Mouse (Mus musculus): Measurements from ENCODE around the gene Tspan3.

DNA sequence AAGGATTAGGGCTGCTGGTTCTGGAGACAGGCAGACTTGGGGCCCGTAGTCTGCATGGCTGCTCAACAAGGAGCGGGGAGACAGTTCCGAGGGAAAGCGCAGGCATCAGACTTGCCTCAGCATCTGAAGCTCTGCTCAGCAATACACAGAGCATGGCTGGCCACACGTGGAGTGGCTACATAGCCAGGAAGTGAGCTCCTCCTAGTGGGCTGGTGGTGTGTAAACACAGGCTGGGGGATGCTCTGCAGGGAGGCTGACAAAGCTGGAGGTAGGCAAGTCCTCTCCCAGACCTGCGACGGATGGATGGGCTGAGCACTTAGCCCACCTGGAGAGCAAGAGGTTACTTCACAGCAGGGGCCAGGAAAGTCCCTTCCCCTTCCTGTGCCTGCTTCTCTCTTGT lies 44.2 kb downstream of the Tspan3 start:
- TF ChIP-seq CTCF (IDR thresholded peaks at IDR 0.05; ENCODE audit: borderline replicate concordance, extremely low read depth, insufficient read depth, insufficient read length) (peak; percentile 57), POLR2A (IDR thresholded peaks at IDR 0.05; ENCODE audit: borderline replicate concordance, extremely low read depth, insufficient read depth, insufficient read length, poor library complexity, severe bottlenecking) (no peak)

Measured in brain, embryonic 14.5 days (tissue).